31 mouse cellular contexts compared by ENCODE assay signal in genomic region chr5:15690822-15691221, GRCm38 (mm10). TPM values are rescaled to one million over a fixed set of nuclear protein-coding genes. Genes with fewer than 3 reads are reported as not detected.
DNase-seq lines count a peak whose midpoint lies in the region; ATAC-seq and TF ChIP-seq lines count a peak whose summit lies in the region.
"Not testable (repeated sequence)": the region's sequence is repeated elsewhere in the genome, so short reads cannot be mapped to it uniquely, and the experiment has no call there.
"Had no signal": no experiment of that assay in that cellular context is flagged by ENCODE, and none has a peak within 500 bp of the region (broad histone marks: within the 10 kb centered on the region; RNA-seq: fewer than 3 reads in every experiment).

No protein-coding gene starts in this region.

- DNase-seq in NIH3T3 (ENCODE audit: low read depth) (peak; percentile 3), liver (peak; percentile 1)
- DNase-seq in embryonic facial prominence, embryonic 14.5 days (ENCODE audit: low spot score) = peak; percentile 4
- DNase-seq in heart, postnatal 0 days (ENCODE audit: low spot score) = peak; percentile 5
- DNase-seq in lung, postnatal 0 days (ENCODE audit: low spot score) = peak; percentile 17
- DNase-seq in neural tube, embryonic 11.5 days (ENCODE audit: low spot score) = peak; percentile 10

- not testable (repeated sequence) for H3K9me3 ChIP-seq in embryonic facial prominence, embryonic 14.5 days (ENCODE audit: control insufficient read depth, low read length); heart, postnatal 0 days (replicated peaks; ENCODE audit: control insufficient read depth, low read length); intestine, postnatal 0 days (ENCODE audit: control insufficient read depth); lung, postnatal 0 days (ENCODE audit: low read length); neural tube, embryonic 11.5 days (ENCODE audit: control insufficient read depth, low read length)

- not testable (repeated sequence) for H3K4me3 ChIP-seq in embryonic facial prominence, embryonic 14.5 days (ENCODE audit: low read depth, low read length); heart, postnatal 0 days (ENCODE audit: low read depth, low read length); intestine, postnatal 0 days (ENCODE audit: low read depth, low read length); lung, postnatal 0 days (ENCODE audit: low read depth, low read length); neural tube, embryonic 11.5 days (ENCODE audit: low read depth, low read length)

- H3K4me2 ChIP-seq in embryonic facial prominence, embryonic 14.5 days (ENCODE audit: low read depth, low read length); heart, postnatal 0 days (ENCODE audit: low read depth, low read length); intestine, postnatal 0 days (replicated peaks; ENCODE audit: low read depth); lung, postnatal 0 days (replicated peaks; ENCODE audit: low read depth, low read length); neural tube, embryonic 11.5 days (ENCODE audit: low read depth): not testable (repeated sequence)

- TF ChIP-seq CTCF in heart, postnatal 0 days (IDR thresholded peaks at IDR 0.05; ENCODE audit: low read depth); intestine, postnatal 0 days (IDR thresholded peaks at IDR 0.05; ENCODE audit: low read depth); lung, postnatal 0 days (IDR thresholded peaks at IDR 0.05): not testable (repeated sequence)

- TF ChIP-seq EP300 in heart, postnatal 0 days (IDR thresholded peaks at IDR 0.05; ENCODE audit: low read depth); lung, postnatal 0 days (IDR thresholded peaks at IDR 0.05): not testable (repeated sequence)

- 72% methylated on average over 4 of the region's 4 CpGs for WGBS in embryonic facial prominence, embryonic 14.5 days
- 56% methylated on average over 4 of the region's 4 CpGs for WGBS in heart, postnatal 0 days
- 71% methylated on average over 4 of the region's 4 CpGs for WGBS in intestine, postnatal 0 days
- 71% methylated on average over 4 of the region's 4 CpGs for WGBS in lung, postnatal 0 days
- WGBS in neural tube, embryonic 11.5 days = 77% methylated on average over 4 of the region's 4 CpGs

- H3K27me3 ChIP-seq in embryonic facial prominence, embryonic 14.5 days (replicated peaks; ENCODE audit: control insufficient read depth, insufficient read depth, low read length); heart, postnatal 0 days (ENCODE audit: control insufficient read depth, insufficient read depth, low read length); intestine, postnatal 0 days (replicated peaks; ENCODE audit: control insufficient read depth, insufficient read depth, low read length); lung, postnatal 0 days (replicated peaks; ENCODE audit: insufficient read depth, low read length); neural tube, embryonic 11.5 days (ENCODE audit: control insufficient read depth, insufficient read depth, low read length): not testable (repeated sequence)

- not testable (repeated sequence) for H3K36me3 ChIP-seq in embryonic facial prominence, embryonic 14.5 days (ENCODE audit: control insufficient read depth, insufficient read depth, low read length); heart, postnatal 0 days (replicated peaks; ENCODE audit: control insufficient read depth, insufficient read depth, low read length); intestine, postnatal 0 days (ENCODE audit: control insufficient read depth, insufficient read depth); lung, postnatal 0 days (ENCODE audit: insufficient read depth, low read length); neural tube, embryonic 11.5 days (ENCODE audit: control insufficient read depth, insufficient read depth, low read length)

- not testable (repeated sequence) for H3K4me1 ChIP-seq in embryonic facial prominence, embryonic 14.5 days (ENCODE audit: control insufficient read depth, insufficient read depth, low read length); heart, postnatal 0 days (ENCODE audit: control insufficient read depth, insufficient read depth); intestine, postnatal 0 days (replicated peaks; ENCODE audit: control insufficient read depth, insufficient read depth, low read length); lung, postnatal 0 days (ENCODE audit: insufficient read depth, low read depth, low read length); neural tube, embryonic 11.5 days (ENCODE audit: control insufficient read depth, insufficient read depth, low read length)

- not testable (repeated sequence) for ATAC-seq in embryonic facial prominence, embryonic 14.5 days (ENCODE audit: low read depth); heart, postnatal 0 days (ENCODE audit: insufficient read depth, low read depth); lung, postnatal 0 days; neural tube, embryonic 11.5 days (ENCODE audit: insufficient read depth, low FRiP score, low TSS enrichment)
- peak; percentile 7; the same call in 1 of the 2 replicates for ATAC-seq in intestine, postnatal 0 days

- not testable (repeated sequence) for H3K27ac ChIP-seq in embryonic facial prominence, embryonic 14.5 days (replicated peaks; ENCODE audit: low read depth, low read length); heart, postnatal 0 days (ENCODE audit: low read depth); intestine, postnatal 0 days (ENCODE audit: low read depth, low read length); lung, postnatal 0 days (ENCODE audit: low read length); neural tube, embryonic 11.5 days (ENCODE audit: low read depth, low read length)

- not testable (repeated sequence) for H3K9ac ChIP-seq in embryonic facial prominence, embryonic 14.5 days (ENCODE audit: low read depth, low read length); heart, postnatal 0 days (replicated peaks; ENCODE audit: low read depth, low read length); intestine, postnatal 0 days (ENCODE audit: low read depth, low read length); lung, postnatal 0 days (replicated peaks; ENCODE audit: low read depth); neural tube, embryonic 11.5 days (ENCODE audit: low read length)

RNA-seq across cellular contexts. Expression of gene Speer4c, which starts 23.2 kb away (rescaled TPM):
- 0.28 TPM in 1 of 2 replicates, not detected in the other for polyA plus RNA-seq in embryonic facial prominence, embryonic 14.5 days (2014; fragmentation: Nextera tagmentation; extraction: Ambion mirVana)
- total RNA-seq in heart, postnatal 0 days (2014; rRNA removed; ENCODE audit: low replicate concordance) = not detected in 2 replicates
- polyA plus RNA-seq in heart, postnatal 0 days (2015; fragmentation: Nextera tagmentation; extraction: Ambion mirVana) = 0.12 and 0.15 TPM in 2 replicates
- not detected in 2 replicates for polyA plus RNA-seq in intestine, postnatal 0 days (2015; fragmentation: Nextera tagmentation; extraction: Ambion mirVana)
- 0.42 and 0.51 TPM in 2 replicates for polyA plus RNA-seq in lung, postnatal 0 days (2015; fragmentation: Nextera tagmentation; extraction: Ambion mirVana)
- not detected in 2 replicates for polyA plus RNA-seq in neural tube, embryonic 11.5 days (2014; fragmentation: Nextera tagmentation; extraction: Ambion mirVana)
- total RNA-seq: adrenal gland, postnatal 14 days; gastrocnemius, postnatal 14 days; granulocyte monocyte progenitor cell, adult 5-6 weeks; layer of hippocampus, adult 8-10 months; layer of hippocampus, postnatal 25 days; left cerebral cortex, adult 8-10 months; left cerebral cortex, postnatal 36 days; megakaryocyte progenitor cell, adult 5-6 weeks; monocyte, adult 5-6 weeks had no signal
- polyA plus RNA-seq: forebrain, embryonic 13.5 days; heart, embryonic 16.5 days; hindbrain, embryonic 13.5 days; intestine, embryonic 15.5 days; kidney, postnatal 0 days; liver, embryonic 14.5 days; midbrain, embryonic 10.5 days; neural tube, embryonic 15.5 days; Patski; small intestine, adult 2 months; stomach, embryonic 14.5 days had no signal

RNA-seq across cellular contexts. Expression of gene 4930572O03Rik, which starts 34.0 kb away (rescaled TPM):
- not detected in 2 replicates for polyA plus RNA-seq in embryonic facial prominence, embryonic 14.5 days (2014; fragmentation: Nextera tagmentation; extraction: Ambion mirVana)
- total RNA-seq in heart, postnatal 0 days (2014; rRNA removed; ENCODE audit: low replicate concordance) = not detected in 2 replicates
- not detected in 2 replicates for polyA plus RNA-seq in heart, postnatal 0 days (2015; fragmentation: Nextera tagmentation; extraction: Ambion mirVana)
- polyA plus RNA-seq in intestine, postnatal 0 days (2015; fragmentation: Nextera tagmentation; extraction: Ambion mirVana) = not detected in 2 replicates
- not detected in 2 replicates for polyA plus RNA-seq in lung, postnatal 0 days (2015; fragmentation: Nextera tagmentation; extraction: Ambion mirVana)
- not detected in 2 replicates for polyA plus RNA-seq in neural tube, embryonic 11.5 days (2014; fragmentation: Nextera tagmentation; extraction: Ambion mirVana)
- total RNA-seq: adrenal gland, postnatal 14 days; gastrocnemius, postnatal 14 days; granulocyte monocyte progenitor cell, adult 5-6 weeks; heart, postnatal 4 days; layer of hippocampus, adult 8-10 months; layer of hippocampus, postnatal 25 days; left cerebral cortex, adult 8-10 months; left cerebral cortex, postnatal 36 days; megakaryocyte progenitor cell, adult 5-6 weeks; monocyte, adult 5-6 weeks had no signal
- polyA plus RNA-seq: embryonic facial prominence, embryonic 15.5 days; forebrain, embryonic 13.5 days; heart, embryonic 11.5 days; heart, embryonic 16.5 days; hindbrain, embryonic 13.5 days; intestine, embryonic 15.5 days; kidney, postnatal 0 days; liver, embryonic 14.5 days; lung, adult 2 months; midbrain, embryonic 10.5 days; neural tube, embryonic 15.5 days; Patski; small intestine, adult 2 months; stomach, embryonic 14.5 days had no signal
